Mouse (Mus musculus) liver, embryonic 15.5 days (tissue): ENCODE measurements around the gene Inf2. TPM values are rescaled to one million over a fixed set of nuclear protein-coding genes. Genes with fewer than 3 reads are reported as not detected.

Source experiments
- ATAC-seq: fragments of 200-750 bp; cut with Nextera tagmentation; 2 replicates; pipeline ENCODE4 v1.8.0; 2017; ENCODE audit warnings: moderate number of reproducible peaks, mild to moderate bottlenecking, moderate library complexity; ENCODE audit not compliant: insufficient read depth
- H3K27ac ChIP-seq: fragments of 300-500 bp; sonication (generic); replicated peaks from 2 replicates; pipeline ENCODE4 v1.5.1; 2015; ENCODE audit warnings: mild to moderate bottlenecking, inconsistent platforms
- H3K27me3 ChIP-seq: fragments of 300-500 bp; sonication (generic); 2 replicates; pipeline ENCODE4 v1.6.1; 2015; ENCODE audit warnings: mild to moderate bottlenecking, inconsistent platforms
- H3K36me3 ChIP-seq: fragments of 300-500 bp; sonication (generic); replicated peaks from 2 replicates; pipeline ENCODE4 v1.6.1; 2015; ENCODE audit warnings: moderate library complexity, mild to moderate bottlenecking, inconsistent platforms
- H3K4me1 ChIP-seq: fragments of 300-500 bp; sonication (generic); replicated peaks from 2 replicates; pipeline ENCODE4 v1.6.1; 2015; ENCODE audit warnings: inconsistent platforms
- H3K4me2 ChIP-seq: fragments of 300-500 bp; sonication (generic); 2 replicates; pipeline ENCODE4 v1.6.1; 2015; ENCODE audit warnings: moderate library complexity, mild to moderate bottlenecking, inconsistent platforms
- H3K4me3 ChIP-seq: fragments of 300-500 bp; sonication (generic); replicated peaks from 2 replicates; pipeline ENCODE4 v1.5.1; 2015; ENCODE audit warnings: mild to moderate bottlenecking, inconsistent platforms
- H3K9ac ChIP-seq: fragments of 300-500 bp; sonication (generic); 2 replicates; pipeline ENCODE4 v1.6.1; 2015; ENCODE audit warnings: moderate library complexity, mild to moderate bottlenecking, inconsistent platforms
- H3K9me3 ChIP-seq: fragments of 300-500 bp; sonication (generic); replicated peaks from 2 replicates; pipeline ENCODE4 v1.6.1; 2016; ENCODE audit warnings: inconsistent platforms
- WGBS: fragments of 180-500 bp; shearing (Covaris S2); methylation state at CpG from one replicate; pipeline ENCODE4 v1.1.7; 2015; ENCODE audit warnings: mixed read lengths; ENCODE audit not compliant: insufficient replicate concordance; 5-methylcytosine and 5-hydroxymethylcytosine counted together
- polyA plus RNA-seq: library from polyadenylated mRNA; unstranded; fragments of >200 nt; fragmentation: Nextera tagmentation; extraction: Ambion mirVana; gene quantifications from 2 replicates; pipeline ENCODE4 v1.2.1, GENCODE M21; 2015

Inf2 gene
- 2.7 TPM in 2 replicates for polyA plus RNA-seq

GRCm38 (mm10) chr12:112588426-112589256 lies at the start of gene Inf2:
Gene Inf2 (plus strand): TSS chr12:112588784.
- Histone ChIP-seq H3K36me3 (no peaks in the 10 kb centered on the region), H3K4me3 (peak within 1 kb of the TSS; percentile 61), H3K4me1 (peaks cover 53% of the 10 kb centered on the region), H3K4me2 (peak within 1 kb of the TSS; percentile 76), H3K27me3 (peaks cover 26% of the 10 kb centered on the region), H3K27ac (peak within 1 kb of the TSS; percentile 82), H3K9me3 (no peaks in the 10 kb centered on the region), H3K9ac (peak within 1 kb of the TSS; percentile 52)
- 2% methylated on average over 60 of the region's 60 CpGs for WGBS
- peak; percentile 75 for ATAC-seq

- Histone ChIP-seq H3K9ac (no peak overlapping the region), H3K27ac (no peak overlapping the region), H3K4me3 (no peak overlapping the region), H3K36me3 (no peaks in the 10 kb centered on the region), H3K9me3 (no peaks in the 10 kb centered on the region), H3K4me1 (no peaks in the 10 kb centered on the region), H3K27me3 (no peaks in the 10 kb centered on the region), H3K4me2 (no peak overlapping the region)
- WGBS, result 61% methylated on average over 7 of the region's 7 CpGs
- ATAC-seq, result no peak
Measured at GRCm38 (mm10) chr12:112539466-112539965, 49.1 kb upstream of the Inf2 start.

GRCm38 (mm10) chr12:112540321-112540720 lies 48.3 kb upstream of the Inf2 start:
- 74% methylated on average over 12 of the region's 12 CpGs for WGBS
- Histone ChIP-seq H3K36me3 (no peaks in the 10 kb centered on the region), H3K4me3 (no peak overlapping the region), H3K4me1 (no peaks in the 10 kb centered on the region), H3K27ac (no peak overlapping the region), H3K4me2 (no peak overlapping the region), H3K9ac (no peak overlapping the region), H3K27me3 (no peaks in the 10 kb centered on the region), H3K9me3 (no peaks in the 10 kb centered on the region)
- ATAC-seq, result no peak

- H3K27me3 ChIP-seq, result no peaks in the 10 kb centered on the region
- no peak overlapping the region for H3K4me2 ChIP-seq
- no peak overlapping the region for H3K4me3 ChIP-seq
- H3K36me3 ChIP-seq, result no peaks in the 10 kb centered on the region
- no peak for ATAC-seq
- no peak overlapping the region for H3K27ac ChIP-seq
- 62% methylated on average over 8 of the region's 8 CpGs for WGBS
- no peaks in the 10 kb centered on the region for H3K4me1 ChIP-seq
- no peak overlapping the region for H3K9ac ChIP-seq
- H3K9me3 ChIP-seq, result no peaks in the 10 kb centered on the region
Measured at GRCm38 (mm10) chr12:112541483-112542091, 47.0 kb upstream of the Inf2 start.

- Histone ChIP-seq H3K36me3 (no peaks in the 10 kb centered on the region), H3K9me3 (no peaks in the 10 kb centered on the region), H3K4me2 (no peak overlapping the region), H3K27me3 (no peaks in the 10 kb centered on the region), H3K9ac (no peak overlapping the region), H3K4me1 (no peaks in the 10 kb centered on the region), H3K4me3 (no peak overlapping the region), H3K27ac (no peak overlapping the region)
- ATAC-seq, result no peak; the same call in 1 of the 2 replicates
- 56% methylated on average over 13 of the region's 13 CpGs for WGBS
Measured at GRCm38 (mm10) chr12:112542257-112542919, 46.2 kb upstream of the Inf2 start.

GRCm38 (mm10) chr12:112542920-112543300 lies 45.7 kb upstream of the Inf2 start:
- ATAC-seq, result no peak
- H3K27ac ChIP-seq, result no peak overlapping the region
- H3K9ac ChIP-seq, result no peak overlapping the region
- no peaks in the 10 kb centered on the region for H3K27me3 ChIP-seq
- H3K4me1 ChIP-seq, result no peaks in the 10 kb centered on the region
- no peaks in the 10 kb centered on the region for H3K9me3 ChIP-seq
- no peak overlapping the region for H3K4me3 ChIP-seq
- H3K4me2 ChIP-seq, result no peak overlapping the region
- 10% methylated on average over 11 of the region's 11 CpGs for WGBS
- no peaks in the 10 kb centered on the region for H3K36me3 ChIP-seq

- Histone ChIP-seq H3K27me3 (no peaks in the 10 kb centered on the region), H3K4me3 (no peak overlapping the region), H3K27ac (no peak overlapping the region), H3K9me3 (no peaks in the 10 kb centered on the region), H3K4me2 (no peak overlapping the region), H3K9ac (no peak overlapping the region), H3K36me3 (no peaks in the 10 kb centered on the region), H3K4me1 (no peaks in the 10 kb centered on the region)
- ATAC-seq, result no peak
- WGBS, result 52% methylated on average over 9 of the region's 9 CpGs
Measured at GRCm38 (mm10) chr12:112543941-112544340, 44.6 kb upstream of the Inf2 start.

- Histone ChIP-seq H3K9me3 (no peaks in the 10 kb centered on the region), H3K4me2 (no peak overlapping the region), H3K4me1 (no peaks in the 10 kb centered on the region), H3K36me3 (no peaks in the 10 kb centered on the region), H3K4me3 (no peak overlapping the region), H3K9ac (no peak overlapping the region), H3K27me3 (no peaks in the 10 kb centered on the region), H3K27ac (no peak overlapping the region)
- WGBS, result 46% methylated on average over 12 of the region's 12 CpGs
- no peak for ATAC-seq
Measured at GRCm38 (mm10) chr12:112544946-112545701, 43.5 kb upstream of the Inf2 start.

GRCm38 (mm10) chr12:112546110-112546509 lies 42.5 kb upstream of the Inf2 start:
- Histone ChIP-seq H3K27ac (no peak overlapping the region), H3K9ac (no peak overlapping the region), H3K4me1 (no peaks in the 10 kb centered on the region), H3K9me3 (no peaks in the 10 kb centered on the region), H3K4me2 (no peak overlapping the region), H3K27me3 (no peaks in the 10 kb centered on the region), H3K4me3 (no peak overlapping the region), H3K36me3 (no peaks in the 10 kb centered on the region)
- no peak for ATAC-seq
- 74% methylated on average over 8 of the region's 8 CpGs for WGBS

GRCm38 (mm10) chr12:112549287-112549686 lies 39.3 kb upstream of the Inf2 start:
- Histone ChIP-seq H3K9me3 (no peaks in the 10 kb centered on the region), H3K27ac (no peak overlapping the region), H3K9ac (no peak overlapping the region), H3K27me3 (no peaks in the 10 kb centered on the region), H3K4me2 (no peak overlapping the region), H3K4me1 (no peaks in the 10 kb centered on the region; the same call in 1 of the 2 replicates), H3K4me3 (no peak overlapping the region), H3K36me3 (no peaks in the 10 kb centered on the region)
- 72% methylated on average over 1 of the region's 1 CpGs for WGBS
- ATAC-seq, result no peak
